Mouse (Mus musculus): ENCODE results near the gene Slc6a14. TPM values are rescaled to one million over a fixed set of nuclear protein-coding genes. Genes with fewer than 3 reads are reported as not detected.

Slc6a14 gene
- polyA plus RNA-seq, 1 experiment from 2014 or later = not detected

Other genes starting within 250 kb of the Slc6a14 start
- gene Agtr2, start 230.4 kb upstream of the Slc6a14 start, polyA plus RNA-seq (2014; fragmentation: Nextera tagmentation; extraction: Ambion mirVana) = 0.36 and 0.41 TPM in 2 replicates
- not detected in 2 replicates for gene Gm28269, start 30.2 kb downstream of the Slc6a14 start, polyA plus RNA-seq (2014; fragmentation: Nextera tagmentation; extraction: Ambion mirVana)